Mouse (Mus musculus) megakaryocyte, embryonic 14.5 days (primary cell): ENCODE results near the gene Grik2.

Experiments
- FLI1 ChIP-seq: IDR thresholded peaks from 2 replicates; pipeline ENCODE4 v1.6.1; 2012; ENCODE audit warnings: low read length, inconsistent platforms, mixed read lengths
- GATA1 ChIP-seq: IDR thresholded peaks from 3 replicates; pipeline ENCODE4 v1.6.1; 2012; ENCODE audit warnings: mixed read lengths, low read length, inconsistent platforms, borderline replicate concordance

GRCm38 (mm10) chr10:49782741-49783691 is 5.5 kb downstream of the Grik2 start:
- TF ChIP-seq GATA1 (no peak), FLI1 (no peak)
